Mouse (Mus musculus) inflammation-experienced regulatory T-cells (primary cell): Measurements from ENCODE around the gene 9030025P20Rik. TPM values are rescaled to one million over a fixed set of nuclear protein-coding genes. Genes with fewer than 3 reads are reported as not detected.

Source experiments
- polyA plus RNA-seq, 2 experiments: library from polyadenylated mRNA; unstranded; fragments of 100-300 nt; shearing (Covaris generic); gene quantifications; one replicate each; pipeline ENCODE4 v1.2.1; 2017

Gene 9030025P20Rik
- 10 to 100 TPM; 17.1 to 20.0 TPM for polyA plus RNA-seq

DNA sequence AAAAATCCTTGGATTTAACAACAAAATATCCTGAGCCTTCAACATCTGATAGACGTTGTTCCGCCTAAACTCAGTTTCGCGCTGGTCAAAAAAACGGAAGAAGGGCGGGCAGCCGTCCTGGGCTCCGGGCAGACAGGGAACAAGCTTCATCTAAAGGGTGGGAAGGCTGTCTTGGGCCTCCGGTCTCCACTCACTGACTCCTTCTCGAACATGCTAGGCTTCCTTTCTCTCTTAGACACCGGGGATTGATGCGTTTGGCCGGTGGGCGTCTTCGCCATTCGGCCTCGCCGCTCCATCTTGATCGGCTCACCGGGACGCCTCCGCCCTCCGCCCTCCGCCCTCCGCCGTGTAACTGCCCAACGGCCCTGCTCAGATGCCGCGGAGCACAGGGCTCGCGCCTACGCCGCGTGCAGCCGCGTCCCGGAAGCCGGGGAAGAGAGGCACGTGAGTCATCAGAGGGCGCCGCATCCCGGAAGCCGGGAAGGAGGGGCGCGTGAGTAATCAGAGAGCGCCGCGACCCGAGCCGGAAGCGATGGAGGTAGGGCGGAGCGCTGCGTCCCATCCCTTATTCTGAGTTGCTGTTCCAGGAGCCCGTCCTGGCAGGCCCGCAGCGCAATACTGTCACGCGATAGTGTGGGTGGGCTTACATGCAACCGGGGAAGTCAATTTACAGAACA is at the start of gene 9030025P20Rik, which contains the start of gene Gm3417:
Gene 9030025P20Rik, plus strand, starts transcription at position 107 of the 677 bp plus-strand sequence.
Gene Gm3417, minus strand, starts transcription at position 429 of the 677 bp plus-strand sequence.

DNA sequence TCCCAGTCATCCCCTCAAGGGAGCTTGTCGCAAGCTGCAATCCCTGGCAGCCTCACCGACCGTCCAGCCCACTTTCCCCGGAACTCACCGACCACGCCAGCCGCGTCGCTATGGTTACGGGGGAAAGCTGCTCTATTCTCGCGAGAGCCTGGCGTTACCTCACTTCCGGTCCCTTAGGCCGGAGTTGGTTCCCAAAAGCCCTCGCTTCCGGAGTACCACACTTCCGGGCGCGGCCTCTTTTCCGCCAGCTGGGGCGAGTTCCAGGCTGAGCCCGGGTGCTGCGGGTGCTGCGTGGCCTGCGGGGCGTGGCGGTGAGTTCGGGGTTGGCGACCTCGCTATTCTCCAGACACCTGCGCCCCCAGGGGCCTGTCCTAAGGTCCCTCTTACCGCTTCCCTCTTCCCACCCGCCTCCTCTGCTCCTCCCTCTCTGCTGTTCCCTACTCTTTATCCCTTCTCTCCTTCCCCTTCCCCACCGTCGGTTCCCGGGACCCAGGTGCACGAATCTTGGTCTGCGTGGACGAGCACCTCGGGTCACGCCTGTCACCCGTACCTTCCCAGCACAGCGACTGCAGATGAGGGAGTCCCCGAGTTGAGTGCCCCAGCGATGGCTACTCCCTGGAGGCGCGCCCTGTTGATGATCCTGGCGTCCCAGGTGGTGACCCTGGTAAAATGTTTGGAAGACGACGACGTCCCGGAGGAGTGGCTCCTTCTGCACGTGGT is 35.1 kb upstream of the 9030025P20Rik start, which contains the start of the genes Wdr27 and 1600012H06Rik:
Gene Wdr27, minus strand, starts transcription at position 150 of the 720 bp plus-strand sequence.
Gene 1600012H06Rik, plus strand, starts transcription at position 176 of the 720 bp plus-strand sequence.

DNA sequence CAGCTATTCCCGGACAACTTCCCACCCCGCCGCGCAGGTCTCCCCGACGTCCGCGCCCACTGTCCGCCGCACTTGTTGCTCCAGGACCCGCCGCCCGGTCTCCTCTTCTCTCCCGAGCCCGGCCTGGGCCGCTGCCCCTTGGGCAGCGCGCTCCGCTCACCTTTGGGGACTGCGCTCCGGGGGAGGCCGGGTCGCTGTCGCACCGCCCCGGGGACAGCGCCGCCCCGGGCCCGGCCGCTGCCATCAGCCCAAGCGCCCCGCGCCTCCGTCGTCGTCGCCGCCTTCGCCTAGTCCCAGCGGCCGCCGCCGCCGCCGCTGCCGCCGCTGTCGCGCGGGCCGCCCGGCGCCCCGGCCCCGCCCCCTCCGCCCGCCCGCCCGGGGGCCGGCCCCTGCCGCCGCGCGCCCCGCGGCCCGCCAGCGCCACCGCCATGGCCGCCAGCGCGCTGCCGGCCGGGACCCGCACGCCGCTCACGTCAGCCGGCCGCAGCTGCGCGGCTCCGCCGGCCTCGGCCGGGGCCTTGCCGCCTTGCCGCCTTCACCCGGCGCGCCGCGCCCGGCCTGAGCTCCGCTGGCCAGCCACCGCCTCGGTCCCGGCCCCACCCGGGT is 17.2 kb upstream of the 9030025P20Rik start, which contains the start of gene Phf10:
Gene Phf10, minus strand, starts transcription at position 323 of the 606 bp plus-strand sequence.

DNA sequence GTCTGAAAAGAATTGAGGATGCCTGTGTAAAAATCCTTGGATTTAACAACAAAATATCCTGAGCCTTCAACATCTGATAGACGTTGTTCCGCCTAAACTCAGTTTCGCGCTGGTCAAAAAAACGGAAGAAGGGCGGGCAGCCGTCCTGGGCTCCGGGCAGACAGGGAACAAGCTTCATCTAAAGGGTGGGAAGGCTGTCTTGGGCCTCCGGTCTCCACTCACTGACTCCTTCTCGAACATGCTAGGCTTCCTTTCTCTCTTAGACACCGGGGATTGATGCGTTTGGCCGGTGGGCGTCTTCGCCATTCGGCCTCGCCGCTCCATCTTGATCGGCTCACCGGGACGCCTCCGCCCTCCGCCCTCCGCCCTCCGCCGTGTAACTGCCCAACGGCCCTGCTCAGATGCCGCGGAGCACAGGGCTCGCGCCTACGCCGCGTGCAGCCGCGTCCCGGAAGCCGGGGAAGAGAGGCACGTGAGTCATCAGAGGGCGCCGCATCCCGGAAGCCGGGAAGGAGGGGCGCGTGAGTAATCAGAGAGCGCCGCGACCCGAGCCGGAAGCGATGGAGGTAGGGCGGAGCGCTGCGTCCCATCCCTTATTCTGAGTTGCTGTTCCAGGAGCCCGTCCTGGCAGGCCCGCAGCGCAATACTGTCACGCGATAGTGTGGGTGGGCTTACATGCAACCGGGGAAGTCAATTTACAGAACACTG is 31.6 kb downstream of the 9030025P20Rik start, which contains the start of gene Gm3435:
Gene Gm3435, plus strand, starts transcription at position 471 of the 708 bp plus-strand sequence.

Other genes with a start within 250 kb of the 9030025P20Rik start
- 1 to 10 TPM in 1 of 2 experiments, under 1 TPM in 1; 0.54 to 3.2 TPM for gene Wdr27, start 35.3 kb upstream of the 9030025P20Rik start, polyA plus RNA-seq
- 10 to 100 TPM; 25.6 to 36.2 TPM for gene 1600012H06Rik, start 35.3 kb upstream of the 9030025P20Rik start, polyA plus RNA-seq
- 10 to 100 TPM; 43.5 to 46.0 TPM for gene Phf10, start 17.2 kb upstream of the 9030025P20Rik start, polyA plus RNA-seq
- gene Gm3417, start 322 bp downstream of the 9030025P20Rik start, polyA plus RNA-seq = 1 to 10 TPM in 1 of 2 experiments, not detected in 1; 1.3 TPM
- gene Gm3435, start 31.7 kb downstream of the 9030025P20Rik start, polyA plus RNA-seq = 1 to 10 TPM; 5.0 to 7.9 TPM
- 100 to 1,000 TPM; 111 to 137 TPM for gene Ermard, start 62.7 kb downstream of the 9030025P20Rik start, polyA plus RNA-seq
- 1 to 10 TPM in 1 of 2 experiments, under 1 TPM in 1; 0.82 to 1.7 TPM for gene Tcte3, start 63.0 kb downstream of the 9030025P20Rik start, polyA plus RNA-seq
- 1 to 10 TPM; 1.6 to 2.0 TPM for gene Gm3448, start 63.1 kb downstream of the 9030025P20Rik start, polyA plus RNA-seq